Mouse (Mus musculus) thymus, postnatal 25 days (tissue): ENCODE data around the gene Art4.
"Not testable (repeated sequence)": the region's sequence is repeated elsewhere in the genome, so short reads cannot be mapped to it uniquely, and the experiment has no call there.

Source experiments
- DNase-seq: peaks from one replicate; pipeline ENCODE4 v3.0.0; 2022

Gene Art4

GRCm38 (mm10) chr6:136857186-136857872 is at the start of gene Art4:
Art4 (minus strand) TSS chr6:136857733.
- peak; percentile 74 for DNase-seq

GRCm38 (mm10) chr6:136906937-136907293 is 49.4 kb upstream of the Art4 start:
- no peak for DNase-seq

GRCm38 (mm10) chr6:136906283-136906936 is 48.9 kb upstream of the Art4 start:
- DNase-seq: no peak

GRCm38 (mm10) chr6:136903885-136904470 is 46.4 kb upstream of the Art4 start:
- no peak for DNase-seq

GRCm38 (mm10) chr6:136902527-136902926 is 45.0 kb upstream of the Art4 start:
- DNase-seq: no peak

GRCm38 (mm10) chr6:136901010-136901409 is 43.5 kb upstream of the Art4 start:
- no peak for DNase-seq

- DNase-seq: no peak
Measured at GRCm38 (mm10) chr6:136900369-136901009, 43.0 kb upstream of the Art4 start.

- DNase-seq: peak; percentile 24
Measured at GRCm38 (mm10) chr6:136898954-136899353, 41.4 kb upstream of the Art4 start.

GRCm38 (mm10) chr6:136898222-136898621 is 40.7 kb upstream of the Art4 start:
- DNase-seq: no peak

- no peak for DNase-seq
Measured at GRCm38 (mm10) chr6:136897789-136898188, 40.3 kb upstream of the Art4 start.

GRCm38 (mm10) chr6:136894532-136895339 is 37.2 kb upstream of the Art4 start:
- no peak for DNase-seq

- no peak for DNase-seq
Measured at GRCm38 (mm10) chr6:136892002-136892401, 34.5 kb upstream of the Art4 start.

GRCm38 (mm10) chr6:136889554-136889953 is 32.0 kb upstream of the Art4 start:
- DNase-seq: no peak

- DNase-seq: no peak
Measured at GRCm38 (mm10) chr6:136889067-136889466, 31.5 kb upstream of the Art4 start.

GRCm38 (mm10) chr6:136887854-136888253 is 30.3 kb upstream of the Art4 start:
- DNase-seq: no peak

GRCm38 (mm10) chr6:136884766-136885165 is 27.2 kb upstream of the Art4 start:
- DNase-seq: not testable (repeated sequence)

- no peak for DNase-seq
Measured at GRCm38 (mm10) chr6:136883961-136884360, 26.4 kb upstream of the Art4 start.

- DNase-seq: no peak
Measured at GRCm38 (mm10) chr6:136883431-136883915, 25.9 kb upstream of the Art4 start.

GRCm38 (mm10) chr6:136881678-136882077 is 24.1 kb upstream of the Art4 start:
- no peak for DNase-seq

GRCm38 (mm10) chr6:136875670-136876069 is 18.1 kb upstream of the Art4 start, which contains the start of gene Mgp:
Mgp (minus strand) TSS chr6:136875823.
- no peak for DNase-seq

- no peak for DNase-seq
Measured at GRCm38 (mm10) chr6:136874599-136874998, 17.1 kb upstream of the Art4 start.

- no peak for DNase-seq
Measured at GRCm38 (mm10) chr6:136868921-136869320, 11.4 kb upstream of the Art4 start.

GRCm38 (mm10) chr6:136866150-136866549 is 8.6 kb upstream of the Art4 start:
- no peak for DNase-seq
